Mouse (Mus musculus): ENCODE measurements around the gene Fahd1.

The Fahd1 gene

DNA sequence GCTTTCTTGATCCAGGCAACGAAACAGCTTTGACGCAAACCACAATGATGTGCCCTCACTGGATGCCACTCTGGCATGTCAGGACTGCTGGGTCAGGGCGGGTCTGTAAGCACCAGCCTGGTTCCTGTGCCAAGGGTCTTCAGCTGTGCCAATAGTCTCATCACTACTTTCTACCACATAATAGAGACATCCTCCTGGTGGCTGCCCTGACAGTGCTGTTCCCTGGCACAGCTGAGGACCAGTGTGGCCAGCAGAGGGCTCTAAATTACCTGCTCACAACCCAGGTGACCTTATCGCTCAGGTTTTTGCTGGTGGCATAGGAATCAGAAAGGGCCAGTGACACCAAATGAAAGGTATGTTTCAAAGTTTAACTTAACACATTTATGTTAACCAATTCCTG, 9.0 kb downstream of the Fahd1 start:
- DNase-seq: no peak

- no peak for DNase-seq
Observed at GRCm38 (mm10) chr17:24840341-24840740, 9.8 kb downstream of the Fahd1 start.

- no peak for DNase-seq
Observed at GRCm38 (mm10) chr17:24839842-24840241, 10.3 kb downstream of the Fahd1 start, which contains the start of gene Hagh. Hagh (plus strand) TSS chr17:24840143.

DNA sequence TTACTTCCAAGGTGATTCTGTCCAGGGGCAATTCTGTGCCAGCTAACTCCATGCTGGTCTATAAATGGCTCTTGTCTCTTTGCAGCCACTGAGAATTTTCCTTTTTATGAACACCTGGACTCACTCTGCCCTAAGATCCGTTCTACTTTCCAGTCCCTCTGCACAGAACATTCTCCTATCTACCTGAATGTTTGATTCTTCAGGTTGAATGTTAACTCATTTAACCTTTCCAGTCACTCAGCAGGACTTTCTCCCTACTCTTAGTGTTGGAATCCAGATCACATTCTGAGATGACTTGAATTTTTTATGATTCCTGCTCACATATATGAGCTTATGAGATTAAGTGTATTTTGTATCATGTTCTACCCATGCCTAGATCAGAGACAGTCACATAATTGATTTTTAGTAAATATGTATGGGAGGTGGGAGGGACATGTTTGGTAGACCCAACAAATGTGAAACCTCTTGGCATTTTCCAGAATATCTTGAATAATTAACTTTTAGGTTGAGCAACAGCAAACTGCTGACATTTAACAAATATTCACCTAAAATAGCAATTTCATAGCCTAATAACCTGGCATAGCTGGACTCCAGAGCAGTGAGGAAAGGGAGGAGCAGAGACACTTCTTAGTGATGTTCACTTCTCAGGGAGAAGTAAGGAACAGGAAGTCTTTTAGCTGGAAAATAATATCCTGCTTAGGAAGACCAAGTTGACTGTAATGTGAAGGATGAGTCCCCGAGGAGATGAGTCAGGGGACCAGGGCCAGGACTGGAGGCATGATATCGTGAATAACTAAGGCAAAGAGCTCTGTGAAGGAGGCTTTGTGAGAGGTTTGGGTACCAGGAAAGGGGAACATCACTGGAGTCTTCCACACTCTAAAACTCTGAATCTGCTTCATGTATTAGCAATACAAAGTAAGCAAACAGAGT, 28.5 kb downstream of the Fahd1 start:
- DNase-seq: no peak

DNA sequence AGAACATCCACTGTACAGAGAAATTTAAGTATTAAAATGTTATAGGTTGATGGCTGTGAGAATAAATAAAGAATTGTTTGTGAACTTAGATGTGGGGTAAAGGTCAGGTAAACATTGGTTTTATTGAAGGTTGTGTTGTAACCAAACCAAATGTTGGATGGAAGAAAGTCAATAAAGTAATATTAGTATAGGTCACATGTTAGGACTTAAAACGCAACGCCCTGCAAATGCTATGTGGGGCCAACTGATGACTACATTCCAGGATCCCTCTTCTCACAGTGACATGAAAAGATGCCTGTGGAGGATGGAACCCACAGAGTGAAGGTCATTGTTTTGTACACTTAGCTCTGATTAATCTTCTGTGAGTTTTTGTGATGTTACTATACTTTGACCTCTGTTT, 30.7 kb downstream of the Fahd1 start:
- no peak for DNase-seq

DNA sequence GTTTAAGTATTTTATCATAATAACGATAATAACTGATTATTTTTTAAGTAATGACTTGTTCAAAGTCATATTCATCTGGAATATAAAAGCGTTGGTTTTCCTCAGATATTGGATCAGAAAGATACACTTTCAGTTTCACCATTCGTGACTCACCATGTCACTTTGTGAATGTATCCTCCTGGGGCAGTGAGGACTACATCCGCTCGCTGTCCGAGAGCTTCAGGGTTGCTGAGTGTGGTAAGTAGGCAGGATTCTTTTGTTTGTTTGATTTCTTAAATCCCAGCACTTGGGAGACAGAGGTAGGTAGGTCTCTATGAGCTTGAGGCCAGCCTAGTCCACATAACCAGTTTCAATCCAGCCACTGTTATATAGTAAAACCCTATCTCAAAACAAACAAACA, 32.0 kb downstream of the Fahd1 start:
- DNase-seq: no peak

GRCm38 (mm10) chr17:24817503-24817902, 32.7 kb downstream of the Fahd1 start:
- DNase-seq: no peak

- DNase-seq: no peak
Observed at GRCm38 (mm10) chr17:24815256-24815655, 34.9 kb downstream of the Fahd1 start.

DNA sequence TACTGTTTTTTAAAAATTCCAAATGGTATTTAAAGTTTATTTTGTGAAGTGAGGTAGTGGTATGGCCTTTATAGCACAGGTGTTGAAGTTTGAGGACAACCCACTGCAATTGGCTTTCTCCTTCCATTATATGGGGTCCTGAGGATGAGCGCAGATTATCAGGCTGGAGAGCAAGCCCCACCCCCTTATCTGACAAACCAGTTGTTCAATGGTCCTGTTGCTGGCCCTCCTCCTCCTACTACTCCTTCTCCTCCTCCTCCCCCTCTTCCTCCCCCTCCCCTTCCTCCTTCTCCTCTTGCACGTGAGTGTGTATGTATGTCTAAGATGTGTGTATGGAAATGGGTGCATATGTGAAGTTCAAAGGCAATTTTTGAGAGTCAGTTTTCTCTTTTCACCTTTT, 37.9 kb downstream of the Fahd1 start:
- DNase-seq: no peak

GRCm38 (mm10) chr17:24811211-24811610, 39.0 kb downstream of the Fahd1 start:
- DNase-seq: no peak

GRCm38 (mm10) chr17:24803952-24804951, 45.9 kb downstream of the Fahd1 start, which contains the start of gene Meiob:
Meiob (plus strand) TSS chr17:24804289.
- DNase-seq: peak; percentile 15

- no peak for DNase-seq
Observed at GRCm38 (mm10) chr17:24800524-24800923, 49.6 kb downstream of the Fahd1 start.

DNA sequence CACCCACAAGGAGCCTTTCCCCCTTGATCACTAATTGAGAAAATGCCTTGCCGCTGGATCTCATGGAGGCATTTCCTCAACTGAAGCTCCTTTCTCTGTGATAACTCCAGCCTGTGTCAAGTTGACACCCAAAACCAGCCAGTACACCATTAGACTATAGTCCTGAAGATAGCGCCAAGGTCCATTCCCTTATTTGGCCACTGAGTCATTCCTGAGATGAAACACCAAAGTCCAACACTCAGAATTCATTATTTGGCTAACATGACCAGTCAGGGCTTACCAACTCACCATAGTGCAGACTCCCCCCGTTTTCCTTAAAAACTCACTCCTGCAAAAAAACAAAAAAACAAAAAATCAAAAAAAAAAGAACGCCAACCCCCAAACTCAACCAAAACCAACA, 50.7 kb downstream of the Fahd1 start:
- DNase-seq: no peak

Data from right cerebral cortex, adult 18-20 months (tissue).